Mouse (Mus musculus) thymus, postnatal 25 days (tissue): ENCODE measurements around the gene Dmrtc2.

Experiments used
- DNase-seq: peaks from one replicate; pipeline ENCODE4 v3.0.0; 2022

The Dmrtc2 gene

GRCm38 (mm10) chr7:24902630-24903443 is 33.0 kb downstream of the Dmrtc2 start, which contains the start of gene Arhgef1:
Gene Arhgef1 (plus strand): TSS chr7:24902912.
- peak; percentile 86 for DNase-seq

- peak; percentile 33 for DNase-seq
Measured at GRCm38 (mm10) chr7:24903444-24903825, 33.6 kb downstream of the Dmrtc2 start.

- peak; percentile 97 for DNase-seq
Measured at GRCm38 (mm10) chr7:24904070-24904483, 34.2 kb downstream of the Dmrtc2 start.

- DNase-seq = peak; percentile 56
Measured at GRCm38 (mm10) chr7:24904936-24905335, 35.1 kb downstream of the Dmrtc2 start.

GRCm38 (mm10) chr7:24906551-24906950 is 36.7 kb downstream of the Dmrtc2 start:
- peak; percentile 70 for DNase-seq

- DNase-seq = peak; percentile 87
Measured at GRCm38 (mm10) chr7:24907211-24907748, 37.4 kb downstream of the Dmrtc2 start.

GRCm38 (mm10) chr7:24912480-24912879 is 42.6 kb downstream of the Dmrtc2 start:
- DNase-seq = no peak

GRCm38 (mm10) chr7:24918763-24919323 is 49.0 kb downstream of the Dmrtc2 start:
- DNase-seq = no peak

GRCm38 (mm10) chr7:24919728-24920127 is 49.9 kb downstream of the Dmrtc2 start:
- no peak for DNase-seq
